Comparison of ENCODE assay signal across 8 mouse cellular contexts in genomic region chr13:23431351-23431771, GRCm38 (mm10). TPM values are rescaled to one million over a fixed set of nuclear protein-coding genes. Genes with fewer than 3 reads are reported as not detected.
DNase-seq lines count a peak whose midpoint lies in the region; ATAC-seq and TF ChIP-seq lines count a peak whose summit lies in the region.

No protein-coding gene starts in this region.

- no peak for TF ChIP-seq EP300 in liver, embryonic 14.5 days (IDR thresholded peaks at IDR 0.05; ENCODE audit: low read depth)

- no peaks in the 10 kb centered on the region for H3K27me3 ChIP-seq in heart, embryonic 14.5 days (ENCODE audit: control insufficient read depth, insufficient read depth, low read length)
- no peaks in the 10 kb centered on the region for H3K27me3 ChIP-seq in liver, embryonic 14.5 days (ENCODE audit: control insufficient read depth, insufficient read depth, low read length)
- no peaks in the 10 kb centered on the region for H3K27me3 ChIP-seq in stomach, embryonic 15.5 days (replicated peaks)

- peaks cover 2 to 8% of the 10 kb centered on the region in 2 experiments; a peak in 3 of 4 replicates for H3K4me1 ChIP-seq in heart, embryonic 14.5 days (ENCODE audit: control insufficient read depth in 2 of 2, insufficient read depth in 2 of 2, low read length in 2 of 2)
- peaks cover 4 to 17% of the 10 kb centered on the region in 2 experiments for H3K4me1 ChIP-seq in liver, embryonic 14.5 days (replicated peaks; ENCODE audit: control insufficient read depth in 2 of 2, insufficient read depth in 2 of 2, low read length in 1 of 2)
- H3K4me1 ChIP-seq in stomach, embryonic 15.5 days = no peaks in the 10 kb centered on the region

- TF ChIP-seq POLR2A in brain, embryonic 14.5 days (IDR thresholded peaks at IDR 0.05; ENCODE audit: borderline replicate concordance, extremely low read depth, insufficient read depth, insufficient read length, poor library complexity, severe bottlenecking) = no peak

- WGBS in heart, embryonic 14.5 days = under 1% methylated on average over 15 of the region's 15 CpGs
- 0% methylated on average over 15 of the region's 15 CpGs for WGBS in liver, embryonic 14.5 days (ENCODE audit: insufficient replicate concordance)
- under 1% methylated on average over 15 of the region's 15 CpGs for WGBS in stomach, embryonic 15.5 days

- TF ChIP-seq CTCF in brain, embryonic 14.5 days (IDR thresholded peaks at IDR 0.05; ENCODE audit: borderline replicate concordance, extremely low read depth, insufficient read depth, insufficient read length) = no peak
- no peak for TF ChIP-seq CTCF in liver, embryonic 14.5 days (IDR thresholded peaks at IDR 0.05; ENCODE audit: low read depth)

- peak overlapping the region; percentile 96 to 99 for H3K27ac ChIP-seq in heart, embryonic 14.5 days (replicated peaks in 1 of 2; ENCODE audit: control insufficient read depth in 1 of 2, insufficient read depth in 1 of 2, low read depth in 2 of 2, low read length in 2 of 2)
- H3K27ac ChIP-seq in liver, embryonic 14.5 days = peak overlapping the region; percentile 55
- H3K27ac ChIP-seq in stomach, embryonic 15.5 days = peak overlapping the region; percentile 92

- peak overlapping the region; percentile 82 for H3K9ac ChIP-seq in heart, embryonic 14.5 days (ENCODE audit: low read length)
- H3K9ac ChIP-seq in liver, embryonic 14.5 days (replicated peaks) = peak overlapping the region; percentile 67
- peak overlapping the region; percentile 25; the same call in 1 of the 2 replicates for H3K9ac ChIP-seq in stomach, embryonic 15.5 days

- peak; percentile 46 for ATAC-seq in CD4-positive, CD25-positive, alpha-beta regulatory T cell, adult 4 months
- peak; percentile 49 for ATAC-seq in heart, embryonic 14.5 days (ENCODE audit: insufficient number of reproducible peaks, insufficient read depth, low FRiP score, low read depth)
- peak; percentile 59 for ATAC-seq in liver, embryonic 14.5 days (ENCODE audit: insufficient read depth)
- ATAC-seq in stomach, embryonic 15.5 days (ENCODE audit: insufficient read depth, low FRiP score, low read depth) = peak; percentile 77

- DNase-seq in brain, embryonic 14.5 days (ENCODE audit: low read depth) = peak; percentile 94
- peak; percentile 72 for DNase-seq in fibroblast of lung, adult 2 months (ENCODE audit: low read depth)
- DNase-seq in kidney, postnatal 10 days = peak; percentile 85
- DNase-seq in liver, embryonic 14.5 days (ENCODE audit: low read depth in 3 of 3, low spot score in 3 of 3) = peak in 2 of 3 experiments; percentile 71 to 79
- peak; percentile 83 to 89 for DNase-seq in natural killer cell, adult 2 months (ENCODE audit: low spot score in 2 of 2)

- H3K9me3 ChIP-seq in heart, embryonic 14.5 days (ENCODE audit: control insufficient read depth, low read length) = no peaks in the 10 kb centered on the region
- H3K9me3 ChIP-seq in liver, embryonic 14.5 days (ENCODE audit: control insufficient read depth, low read length) = no peaks in the 10 kb centered on the region
- no peaks in the 10 kb centered on the region for H3K9me3 ChIP-seq in stomach, embryonic 15.5 days

- peaks cover 4% of the 10 kb centered on the region; the same call in 1 of the 2 replicates for H3K36me3 ChIP-seq in heart, embryonic 14.5 days (ENCODE audit: control insufficient read depth, insufficient read depth, low read length)
- no peaks in the 10 kb centered on the region for H3K36me3 ChIP-seq in liver, embryonic 14.5 days (replicated peaks; ENCODE audit: control insufficient read depth, insufficient read depth, low read depth)
- no peaks in the 10 kb centered on the region for H3K36me3 ChIP-seq in stomach, embryonic 15.5 days

- H3K4me3 ChIP-seq in heart, embryonic 14.5 days (ENCODE audit: control insufficient read depth in 1 of 2, insufficient read depth in 1 of 2, low read depth in 1 of 2, low read length in 2 of 2) = peak overlapping the region; percentile 45 to 60
- peak overlapping the region; percentile 68 to 87 for H3K4me3 ChIP-seq in liver, embryonic 14.5 days (ENCODE audit: insufficient read depth in 1 of 2, low read depth in 2 of 2, low read length in 2 of 2)
- H3K4me3 ChIP-seq in stomach, embryonic 15.5 days (replicated peaks) = peak overlapping the region; percentile 61

- H3K4me2 ChIP-seq in heart, embryonic 14.5 days (ENCODE audit: low read length) = peak overlapping the region; percentile 83
- H3K4me2 ChIP-seq in liver, embryonic 14.5 days (ENCODE audit: low read depth) = peak overlapping the region; percentile 81
- peak overlapping the region; percentile 63 for H3K4me2 ChIP-seq in stomach, embryonic 15.5 days

RNA-seq across cellular contexts. Expression of gene Abt1, which starts 7.7 kb away (rescaled TPM):
- 10 to 100 TPM; 12.4 to 14.5 TPM for polyA plus RNA-seq in CD4-positive, CD25-positive, alpha-beta regulatory T cell, adult 4 months (2017; shearing (Covaris generic))
- polyA plus RNA-seq in brain, embryonic 14.5 days (2012; rRNA removed) = 7.2 and 8.3 TPM in 2 replicates
- 8.3 and 9.1 TPM in 2 replicates for polyA plus RNA-seq in heart, embryonic 14.5 days (2014; fragmentation: Nextera tagmentation; extraction: Ambion mirVana)
- 2.4 and 4.0 TPM in 2 replicates for polyA plus RNA-seq in liver, embryonic 14.5 days (2012; rRNA removed)
- polyA plus RNA-seq in liver, embryonic 14.5 days (2014; fragmentation: Nextera tagmentation; extraction: Ambion mirVana) = 5.2 and 5.3 TPM in 2 replicates
- polyA plus RNA-seq in stomach, embryonic 15.5 days (2015; fragmentation: Nextera tagmentation; extraction: Ambion mirVana) = 10.7 and 11.9 TPM in 2 replicates

RNA-seq across cellular contexts. Expression of gene Btn1a1, which starts 34.3 kb away (rescaled TPM):
- not detected for polyA plus RNA-seq in CD4-positive, CD25-positive, alpha-beta regulatory T cell, adult 4 months (2017; shearing (Covaris generic))
- polyA plus RNA-seq in brain, embryonic 14.5 days (2012; rRNA removed) = 0.05 and 0.12 TPM in 2 replicates
- polyA plus RNA-seq in heart, embryonic 14.5 days (2014; fragmentation: Nextera tagmentation; extraction: Ambion mirVana) = 1.7 and 1.9 TPM in 2 replicates
- 1.5 and 2.1 TPM in 2 replicates for polyA plus RNA-seq in liver, embryonic 14.5 days (2012; rRNA removed)
- polyA plus RNA-seq in liver, embryonic 14.5 days (2014; fragmentation: Nextera tagmentation; extraction: Ambion mirVana) = 1.5 and 1.8 TPM in 2 replicates
- 0.09 and 0.22 TPM in 2 replicates for polyA plus RNA-seq in stomach, embryonic 15.5 days (2015; fragmentation: Nextera tagmentation; extraction: Ambion mirVana)

RNA-seq across cellular contexts. Expression of gene Btn2a2, which starts 57.3 kb away (rescaled TPM):
- not detected for polyA plus RNA-seq in CD4-positive, CD25-positive, alpha-beta regulatory T cell, adult 4 months (2017; shearing (Covaris generic))
- 0.03 and 0.11 TPM in 2 replicates for polyA plus RNA-seq in brain, embryonic 14.5 days (2012; rRNA removed)
- 0.40 and 0.43 TPM in 2 replicates for polyA plus RNA-seq in heart, embryonic 14.5 days (2014; fragmentation: Nextera tagmentation; extraction: Ambion mirVana)
- 0.01 TPM in 1 of 2 replicates, not detected in the other for polyA plus RNA-seq in liver, embryonic 14.5 days (2012; rRNA removed)
- polyA plus RNA-seq in liver, embryonic 14.5 days (2014; fragmentation: Nextera tagmentation; extraction: Ambion mirVana) = not detected in 2 replicates
- polyA plus RNA-seq in stomach, embryonic 15.5 days (2015; fragmentation: Nextera tagmentation; extraction: Ambion mirVana) = 0.08 and 0.15 TPM in 2 replicates

Comparison
In these comparisons a context has a peak if more than half of its experiments do, and no peak if none do; other contexts are left out.
1. Peak in every context shown above with its lines: DNase-seq, ATAC-seq, H3K4me3 ChIP-seq and H3K27ac ChIP-seq.
2. H3K9ac ChIP-seq: peak in every context shown above with its lines; median percentile 82 in heart, embryonic 14.5 days; 67 in liver, embryonic 14.5 days; 25 in stomach, embryonic 15.5 days.